Mouse (Mus musculus): Measurements from ENCODE around the gene Gm43302. TPM values are rescaled to one million over a fixed set of nuclear protein-coding genes. Genes with fewer than 3 reads are reported as not detected.
"Not testable (repeated sequence)": the region's sequence is repeated elsewhere in the genome, so short reads cannot be mapped to it uniquely, and the experiment has no call there.

Gene Gm43302
- polyA plus RNA-seq (2012; rRNA removed): 0.59 and 1.3 TPM in 2 replicates

DNA sequence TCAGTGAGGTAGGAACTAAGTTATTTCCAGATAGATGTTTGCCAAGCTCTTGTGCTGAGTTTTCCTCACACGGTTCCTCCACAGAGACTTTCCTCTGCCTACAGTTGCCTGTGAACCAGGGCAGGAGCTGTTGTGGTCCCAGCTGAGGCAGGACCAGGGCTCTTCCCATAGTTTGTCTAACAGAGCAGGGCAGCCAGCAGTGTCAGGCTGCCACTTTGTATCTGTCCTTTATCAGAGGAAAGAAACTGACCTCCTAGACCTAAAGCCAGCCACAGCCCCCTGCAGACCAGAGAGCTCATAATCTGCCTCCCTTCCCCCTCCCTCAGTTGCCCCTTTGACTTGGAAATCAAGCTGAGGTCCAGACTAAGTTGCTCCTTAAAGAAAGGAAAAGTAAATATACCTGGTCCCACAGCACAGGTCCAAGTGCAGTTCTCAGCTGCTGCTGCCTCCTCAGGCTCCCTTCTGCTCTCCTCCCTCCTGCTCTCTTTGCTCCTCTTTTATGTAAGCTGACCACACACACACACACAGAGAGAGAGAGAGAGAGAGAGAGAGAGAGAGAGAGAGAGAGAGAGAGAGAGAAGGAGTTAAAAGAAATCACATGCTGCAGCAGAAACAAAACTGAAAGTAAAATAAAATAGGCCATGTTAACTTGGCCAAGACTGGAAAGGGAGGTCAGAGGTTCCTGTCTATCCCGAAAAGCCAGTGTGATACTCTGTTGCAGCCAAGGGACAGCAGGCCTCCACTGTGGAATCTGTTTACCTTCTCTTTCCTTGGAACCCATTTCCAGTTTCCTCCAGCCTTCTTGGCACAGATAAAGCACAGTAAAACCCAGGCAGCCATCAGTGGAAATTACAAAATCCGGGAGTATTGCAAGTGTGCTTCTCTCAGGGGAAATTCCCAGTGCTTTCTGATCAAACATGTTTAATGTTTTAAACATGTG is at the start of gene Gm43302, which contains the start of gene Gbp6:
Gene Gm43302 (minus strand): TSS at position 470 of the 940 bp plus-strand sequence.
Gene Gbp6 (minus strand): TSS at position 473 of the 940 bp plus-strand sequence.
- peak; percentile 26 for DNase-seq (ENCODE audit: low read depth)

- no peak for TF ChIP-seq CTCF (IDR thresholded peaks at IDR 0.05; ENCODE audit: borderline replicate concordance, extremely low read depth, insufficient read depth, insufficient read length)
- TF ChIP-seq POLR2A (IDR thresholded peaks at IDR 0.05; ENCODE audit: borderline replicate concordance, extremely low read depth, insufficient read depth, insufficient read length, poor library complexity, severe bottlenecking): no peak
- DNase-seq (ENCODE audit: low read depth): no peak
Observed at GRCm38 (mm10) chr5:105341281-105341680, 47.8 kb upstream of the Gm43302 start.

DNA sequence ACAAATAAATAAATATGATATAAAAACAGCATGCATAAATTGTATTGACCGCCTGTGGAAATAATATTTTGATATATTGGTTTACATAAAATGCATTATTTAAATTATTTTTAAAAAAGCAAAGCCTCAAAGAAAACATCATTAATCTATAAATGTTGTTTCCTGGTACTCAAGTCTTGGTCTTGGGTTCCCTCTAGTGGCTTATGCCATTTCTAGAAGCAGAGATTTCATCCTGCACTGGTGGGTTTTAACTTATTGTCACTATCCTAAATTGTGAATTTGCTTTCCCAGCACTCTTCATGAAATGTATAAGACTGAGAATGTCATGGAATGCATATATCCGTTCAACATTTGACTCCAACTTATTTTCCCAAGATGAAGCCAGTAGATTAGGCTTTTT is 29.0 kb upstream of the Gm43302 start:
- peak; percentile 20 for DNase-seq (ENCODE audit: low read depth)
- TF ChIP-seq CTCF (IDR thresholded peaks at IDR 0.05; ENCODE audit: borderline replicate concordance, extremely low read depth, insufficient read depth, insufficient read length): no peak
- no peak for TF ChIP-seq POLR2A (IDR thresholded peaks at IDR 0.05; ENCODE audit: borderline replicate concordance, extremely low read depth, insufficient read depth, insufficient read length, poor library complexity, severe bottlenecking)

DNA sequence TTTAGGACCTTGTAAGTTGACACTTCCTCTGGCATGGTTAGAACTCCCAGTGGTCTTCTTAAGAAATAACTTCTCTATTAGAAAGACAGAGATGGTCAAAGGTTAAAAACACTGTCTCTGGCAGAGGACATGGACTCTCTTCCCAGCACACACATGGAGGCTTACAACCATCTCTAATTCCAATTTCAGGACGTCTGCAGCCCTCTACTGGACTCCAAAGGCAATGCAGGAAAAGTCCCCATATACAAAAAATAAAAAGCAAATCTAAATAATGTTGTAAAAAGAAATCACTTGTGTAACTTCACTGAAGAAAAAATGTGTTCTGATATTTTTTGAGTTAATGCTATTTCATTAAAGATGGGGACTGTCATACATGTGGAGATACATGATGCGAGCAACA is 17.4 kb upstream of the Gm43302 start:
- TF ChIP-seq POLR2A (IDR thresholded peaks at IDR 0.05; ENCODE audit: borderline replicate concordance, extremely low read depth, insufficient read depth, insufficient read length, poor library complexity, severe bottlenecking) (no peak), CTCF (IDR thresholded peaks at IDR 0.05; ENCODE audit: borderline replicate concordance, extremely low read depth, insufficient read depth, insufficient read length) (no peak)
- DNase-seq (ENCODE audit: low read depth): no peak

DNA sequence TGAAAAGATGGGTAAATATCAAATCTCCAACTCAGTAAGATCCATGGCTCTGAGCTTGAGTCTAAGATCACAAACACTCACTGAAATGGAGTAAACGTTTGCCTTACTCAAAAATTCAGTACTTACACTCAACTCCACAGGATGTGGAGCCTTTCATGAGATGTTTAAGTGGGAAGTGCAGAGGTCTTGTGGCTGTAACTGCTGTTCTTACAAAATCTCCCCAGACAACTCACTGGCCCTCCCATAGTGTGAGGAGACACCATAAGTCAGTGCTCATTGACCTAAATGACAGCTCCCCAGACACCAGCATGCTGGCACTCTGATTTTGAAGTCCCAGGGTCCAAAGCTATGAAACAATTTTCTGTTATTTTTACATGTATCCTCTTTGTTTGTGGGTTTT is 15.7 kb upstream of the Gm43302 start:
- not testable (repeated sequence) for DNase-seq (ENCODE audit: low read depth)

DNA sequence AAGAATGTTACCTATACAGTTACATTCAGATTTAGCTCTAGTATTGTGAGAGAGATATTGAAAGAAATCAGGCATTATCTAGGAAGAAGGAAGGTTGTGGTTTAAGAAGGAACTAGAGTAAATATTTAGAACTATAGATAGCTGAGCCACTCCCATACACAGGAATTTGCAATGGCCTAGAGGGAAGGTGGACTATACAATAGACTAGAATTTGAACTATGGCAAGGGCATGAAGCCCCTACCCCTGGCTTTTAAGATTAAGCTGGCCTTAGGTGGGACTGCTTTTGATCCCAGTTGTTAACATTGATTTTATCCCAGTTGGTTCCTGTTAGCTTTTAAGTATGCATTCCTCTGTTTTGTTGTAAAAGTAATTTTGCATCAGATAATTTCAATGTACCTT is 13.5 kb upstream of the Gm43302 start:
- DNase-seq (ENCODE audit: low read depth): not testable (repeated sequence)

DNA sequence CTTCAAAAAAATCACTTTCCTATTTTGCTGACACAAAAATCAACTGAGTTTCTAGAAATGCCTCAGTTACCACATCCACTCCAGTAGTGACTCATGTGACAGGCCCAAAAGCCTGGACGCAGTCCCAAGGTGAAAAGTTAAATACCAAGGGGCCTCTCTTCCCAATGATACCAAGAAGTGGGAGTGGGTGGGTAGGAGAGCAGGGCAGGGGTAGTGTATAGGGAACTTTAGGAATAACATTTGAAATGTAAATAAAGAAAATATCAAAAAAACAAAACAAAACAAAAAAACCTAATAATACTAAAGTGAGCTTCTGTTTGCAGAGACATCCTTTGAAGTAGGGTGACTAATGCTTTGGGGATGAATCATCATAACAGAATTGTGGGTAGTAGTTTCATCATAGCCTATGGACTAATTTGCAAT is 12.7 kb upstream of the Gm43302 start:
- TF ChIP-seq CTCF (IDR thresholded peaks at IDR 0.05; ENCODE audit: borderline replicate concordance, extremely low read depth, insufficient read depth, insufficient read length) (no peak), POLR2A (IDR thresholded peaks at IDR 0.05; ENCODE audit: borderline replicate concordance, extremely low read depth, insufficient read depth, insufficient read length, poor library complexity, severe bottlenecking) (no peak)
- DNase-seq (ENCODE audit: low read depth): no peak

- DNase-seq (ENCODE audit: low read depth): not testable (repeated sequence)
Observed at GRCm38 (mm10) chr5:105305671-105306070, 12.2 kb upstream of the Gm43302 start.

DNA sequence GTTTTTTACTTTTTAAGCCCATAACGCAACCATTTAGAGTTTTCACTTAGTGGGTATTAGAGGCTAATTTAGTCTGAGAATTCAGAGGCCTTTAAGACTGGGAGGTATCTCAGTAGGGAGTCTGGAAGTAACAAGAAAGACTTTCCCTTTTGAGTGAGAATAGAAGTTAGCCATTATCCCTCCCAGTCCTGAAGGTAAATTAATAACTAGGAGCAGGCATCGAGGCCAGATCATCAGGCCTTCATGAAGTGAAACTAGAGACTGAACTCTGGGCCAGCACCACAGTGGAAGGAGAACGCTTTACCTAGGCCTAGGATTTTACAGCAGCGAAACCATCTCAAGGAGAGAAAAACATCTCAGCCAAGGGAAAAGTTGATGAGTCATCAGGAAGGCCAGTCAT is 8.5 kb upstream of the Gm43302 start:
- DNase-seq (ENCODE audit: low read depth): no peak
- TF ChIP-seq CTCF (IDR thresholded peaks at IDR 0.05; ENCODE audit: borderline replicate concordance, extremely low read depth, insufficient read depth, insufficient read length): no peak
- no peak for TF ChIP-seq POLR2A (IDR thresholded peaks at IDR 0.05; ENCODE audit: borderline replicate concordance, extremely low read depth, insufficient read depth, insufficient read length, poor library complexity, severe bottlenecking)

- no peak for DNase-seq (ENCODE audit: low read depth)
- no peak for TF ChIP-seq POLR2A (IDR thresholded peaks at IDR 0.05; ENCODE audit: borderline replicate concordance, extremely low read depth, insufficient read depth, insufficient read length, poor library complexity, severe bottlenecking)
- TF ChIP-seq CTCF (IDR thresholded peaks at IDR 0.05; ENCODE audit: borderline replicate concordance, extremely low read depth, insufficient read depth, insufficient read length): no peak
Observed at GRCm38 (mm10) chr5:105301531-105301930, 8.0 kb upstream of the Gm43302 start.

GRCm38 (mm10) chr5:105295746-105296145 is 2.3 kb upstream of the Gm43302 start:
- no peak for DNase-seq (ENCODE audit: low read depth)
- no peak for TF ChIP-seq CTCF (IDR thresholded peaks at IDR 0.05; ENCODE audit: borderline replicate concordance, extremely low read depth, insufficient read depth, insufficient read length)
- no peak for TF ChIP-seq POLR2A (IDR thresholded peaks at IDR 0.05; ENCODE audit: borderline replicate concordance, extremely low read depth, insufficient read depth, insufficient read length, poor library complexity, severe bottlenecking)

DNA sequence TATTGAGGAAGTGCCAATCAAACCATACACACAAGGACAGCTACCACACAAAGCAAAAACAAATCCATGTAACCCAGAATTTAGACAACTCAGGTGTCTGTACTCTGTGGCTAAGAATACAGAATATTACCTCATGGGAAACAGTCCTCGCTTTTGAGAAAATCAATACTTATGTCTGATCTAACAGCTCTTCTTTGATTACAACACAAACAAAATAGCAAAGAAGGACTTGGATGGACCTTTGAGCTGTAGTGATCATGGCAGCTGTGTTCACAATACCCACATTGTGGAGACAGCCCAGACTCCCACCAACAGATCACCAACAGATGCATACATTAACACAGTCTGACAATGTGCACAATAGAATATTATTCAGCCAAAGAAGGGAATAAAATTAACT is 1.0 kb downstream of the Gm43302 start:
- no peak for TF ChIP-seq POLR2A (IDR thresholded peaks at IDR 0.05; ENCODE audit: borderline replicate concordance, extremely low read depth, insufficient read depth, insufficient read length, poor library complexity, severe bottlenecking)
- no peak for TF ChIP-seq CTCF (IDR thresholded peaks at IDR 0.05; ENCODE audit: borderline replicate concordance, extremely low read depth, insufficient read depth, insufficient read length)

GRCm38 (mm10) chr5:105290921-105291320 is 2.6 kb downstream of the Gm43302 start:
- not testable (repeated sequence) for DNase-seq (ENCODE audit: low read depth)

More for the DNA sequence above, 1.0 kb downstream of the Gm43302 start:
- DNase-seq (ENCODE audit: low read depth): no peak

DNA sequence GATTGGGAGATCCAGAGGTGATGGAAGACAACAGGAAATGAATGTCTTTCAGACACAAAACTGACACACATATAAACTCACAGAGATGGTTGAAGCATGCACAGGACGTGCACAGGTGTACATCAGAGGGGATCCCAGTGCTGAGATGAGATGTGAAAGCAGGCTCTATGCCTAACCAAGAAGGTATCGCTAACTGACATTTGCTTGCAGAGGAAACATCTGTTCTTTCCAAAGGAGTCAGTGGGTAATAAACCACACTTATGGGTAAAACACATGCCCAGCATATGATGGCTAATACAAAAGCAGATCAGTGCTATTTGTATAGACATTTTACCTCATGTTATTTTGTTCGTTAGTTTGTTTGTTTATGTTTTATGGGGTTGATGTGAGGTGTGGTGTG is 32.8 kb downstream of the Gm43302 start:
- DNase-seq (ENCODE audit: low read depth): not testable (repeated sequence)
